Mouse (Mus musculus) intestine, embryonic 15.5 days (tissue): Measurements from ENCODE around the gene Mrpl48. TPM values are rescaled to one million over a fixed set of nuclear protein-coding genes. Genes with fewer than 3 reads are reported as not detected.

Experiments used
- ATAC-seq: fragments of 200-750 bp; cut with Nextera tagmentation; 2 replicates; pipeline ENCODE4 v1.8.0; 2017; ENCODE audit warnings: moderate TSS enrichment, moderate library complexity
- H3K27ac ChIP-seq: fragments of 300-500 bp; sonication (generic); 2 replicates; pipeline ENCODE4 v1.5.1; 2015; ENCODE audit warnings: mild to moderate bottlenecking, inconsistent platforms
- H3K27me3 ChIP-seq: fragments of 300-500 bp; sonication (generic); replicated peaks from 2 replicates; pipeline ENCODE4 v1.6.1; 2015; ENCODE audit warnings: inconsistent platforms
- H3K36me3 ChIP-seq: fragments of 300-500 bp; sonication (generic); 2 replicates; pipeline ENCODE4 v1.6.1; 2015; ENCODE audit warnings: inconsistent platforms
- H3K4me1 ChIP-seq: fragments of 300-500 bp; sonication (generic); replicated peaks from 2 replicates; pipeline ENCODE4 v1.6.1; 2015; ENCODE audit warnings: inconsistent platforms
- H3K4me2 ChIP-seq: fragments of 300-500 bp; sonication (generic); replicated peaks from 2 replicates; pipeline ENCODE4 v1.6.1; 2015; ENCODE audit warnings: mild to moderate bottlenecking, inconsistent platforms
- H3K4me3 ChIP-seq: fragments of 300-500 bp; sonication (generic); replicated peaks from 2 replicates; pipeline ENCODE4 v1.5.1; 2015; ENCODE audit warnings: inconsistent platforms
- H3K9ac ChIP-seq: fragments of 300-500 bp; sonication (generic); 2 replicates; pipeline ENCODE4 v1.6.1; 2015; ENCODE audit warnings: inconsistent platforms
- H3K9me3 ChIP-seq: fragments of 300-500 bp; sonication (generic); 2 replicates; pipeline ENCODE4 v1.6.1; 2016; ENCODE audit warnings: inconsistent platforms
- WGBS: fragments of 180-500 bp; shearing (Covaris S2); methylation state at CpG from one replicate; pipeline ENCODE4 v1.1.7; 2015; 5-methylcytosine and 5-hydroxymethylcytosine counted together
- polyA plus RNA-seq: library from polyadenylated mRNA; unstranded; fragments of >200 nt; fragmentation: Nextera tagmentation; extraction: Ambion mirVana; gene quantifications from 2 replicates; pipeline ENCODE4 v1.2.1, GENCODE M21; 2015

The Mrpl48 gene
- polyA plus RNA-seq, 1 experiment from 2014 or later = 87.9 TPM

DNA sequence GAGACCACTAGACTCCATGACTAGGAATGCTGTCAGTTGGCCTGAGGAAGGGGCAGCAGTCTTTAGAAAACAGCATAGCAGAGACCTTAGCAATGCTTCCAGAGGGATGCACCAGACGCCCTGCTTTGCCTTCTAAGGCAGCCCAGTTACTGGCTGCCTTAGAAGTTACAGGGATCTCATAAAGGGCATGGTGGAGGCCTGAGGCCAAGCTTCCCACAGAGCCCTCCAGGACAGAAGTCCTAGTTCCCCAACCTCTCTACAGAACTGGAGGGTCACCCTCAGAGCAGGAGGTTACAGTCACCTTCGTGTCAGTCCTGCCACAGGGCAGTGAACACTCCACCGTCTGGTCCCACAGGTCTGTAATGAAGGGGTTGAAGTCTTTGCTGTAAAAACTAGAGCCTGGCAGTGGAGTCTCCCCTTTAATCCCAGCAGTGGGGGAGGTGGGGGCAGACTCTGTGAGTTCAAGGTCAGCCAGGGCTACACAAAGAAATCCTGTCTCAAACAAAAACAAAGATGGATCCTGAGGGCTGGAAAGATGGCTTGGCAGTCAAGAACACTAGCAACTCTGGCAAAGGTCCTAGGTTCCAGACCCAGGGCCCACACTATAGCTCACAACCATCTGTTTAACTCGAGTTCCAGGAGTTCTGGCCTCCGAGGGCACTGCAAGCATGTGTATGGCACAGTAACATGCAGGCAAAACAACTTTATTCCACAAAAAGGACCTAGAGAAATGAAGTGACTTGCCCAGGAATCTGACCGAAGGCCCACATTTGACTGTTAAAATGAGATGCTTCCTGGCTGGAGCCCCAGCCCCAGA, 106.9 kb downstream of the Mrpl48 start:
- 0 out of 2 replicates have a peak, but pooled peaks have one; percentile 26 for ATAC-seq
- 70% methylated on average over 6 of the region's 6 CpGs for WGBS
- Histone ChIP-seq H3K4me2 (no peak overlapping the region), H3K9me3 (no peaks in the 10 kb centered on the region), H3K27ac (no peak overlapping the region), H3K4me1 (peaks cover 4% of the 10 kb centered on the region), H3K27me3 (no peaks in the 10 kb centered on the region), H3K36me3 (peaks cover 27% of the 10 kb centered on the region), H3K9ac (no peak overlapping the region), H3K4me3 (no peak overlapping the region)

DNA sequence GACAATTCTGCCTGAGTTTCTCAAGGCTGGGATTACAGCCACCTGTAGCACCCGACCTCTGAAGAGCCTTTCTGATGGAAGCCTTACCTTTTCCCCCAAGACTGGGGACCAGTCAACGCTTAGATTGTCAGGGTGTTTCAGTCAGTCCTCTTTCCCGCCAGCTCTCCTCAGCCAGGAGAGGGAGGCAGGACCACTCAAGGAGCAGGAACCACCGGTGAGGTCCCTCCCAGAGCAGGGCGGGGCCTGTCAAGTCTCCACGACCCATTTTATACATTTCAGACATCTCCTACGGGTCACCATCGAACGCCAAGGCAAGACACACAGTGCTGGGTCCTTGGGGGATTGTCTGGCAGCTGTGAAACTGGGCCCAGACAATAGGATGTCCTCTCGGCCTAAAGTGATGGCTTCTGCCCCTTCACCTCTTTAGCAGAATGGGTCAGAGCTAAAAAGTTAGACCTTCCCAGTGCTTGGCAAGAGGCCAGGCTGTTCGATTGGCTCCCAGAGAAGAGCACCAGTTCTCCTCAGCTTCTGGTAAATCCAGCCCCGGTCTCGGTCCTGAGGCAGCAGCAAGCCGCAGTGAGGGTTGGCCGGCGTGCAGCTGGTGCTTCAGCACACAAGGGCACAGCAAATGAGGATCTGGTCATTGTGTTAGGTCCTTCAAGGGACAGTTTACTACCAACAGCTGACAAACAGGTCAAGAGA, 107.7 kb downstream of the Mrpl48 start:
- Histone ChIP-seq H3K27ac (no peak overlapping the region), H3K4me3 (no peak overlapping the region), H3K9ac (no peak overlapping the region), H3K27me3 (no peaks in the 10 kb centered on the region), H3K9me3 (no peaks in the 10 kb centered on the region), H3K4me2 (no peak overlapping the region), H3K36me3 (peaks cover 27% of the 10 kb centered on the region), H3K4me1 (peaks cover 11% of the 10 kb centered on the region)
- WGBS = 63% methylated on average over 16 of the region's 16 CpGs
- ATAC-seq = no peak

DNA sequence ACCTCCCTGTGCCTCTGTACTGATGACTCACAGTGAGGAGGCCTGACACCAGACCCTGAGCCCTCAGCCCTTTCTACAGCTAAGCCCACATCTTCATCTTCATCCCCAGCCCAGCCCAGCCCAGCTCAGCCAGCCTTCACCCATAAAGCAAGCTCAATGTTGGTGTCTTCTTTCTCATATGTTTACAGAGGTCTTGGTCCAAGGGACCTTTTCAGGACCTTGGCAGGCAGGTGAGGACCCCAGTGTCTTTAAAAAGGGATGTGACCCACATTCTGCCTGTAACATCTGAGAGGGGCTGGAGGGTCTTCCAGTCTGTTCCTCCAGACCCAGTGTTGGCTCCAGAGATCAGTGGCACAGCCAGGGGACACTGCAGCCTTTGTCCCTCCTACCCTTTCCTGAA, 108.6 kb downstream of the Mrpl48 start:
- ATAC-seq = no peak
- Histone ChIP-seq H3K4me2 (no peak overlapping the region), H3K9me3 (no peaks in the 10 kb centered on the region), H3K4me3 (no peak overlapping the region), H3K9ac (no peak overlapping the region), H3K4me1 (peaks cover 18% of the 10 kb centered on the region), H3K27me3 (no peaks in the 10 kb centered on the region), H3K27ac (no peak overlapping the region), H3K36me3 (peaks cover 27% of the 10 kb centered on the region)

DNA sequence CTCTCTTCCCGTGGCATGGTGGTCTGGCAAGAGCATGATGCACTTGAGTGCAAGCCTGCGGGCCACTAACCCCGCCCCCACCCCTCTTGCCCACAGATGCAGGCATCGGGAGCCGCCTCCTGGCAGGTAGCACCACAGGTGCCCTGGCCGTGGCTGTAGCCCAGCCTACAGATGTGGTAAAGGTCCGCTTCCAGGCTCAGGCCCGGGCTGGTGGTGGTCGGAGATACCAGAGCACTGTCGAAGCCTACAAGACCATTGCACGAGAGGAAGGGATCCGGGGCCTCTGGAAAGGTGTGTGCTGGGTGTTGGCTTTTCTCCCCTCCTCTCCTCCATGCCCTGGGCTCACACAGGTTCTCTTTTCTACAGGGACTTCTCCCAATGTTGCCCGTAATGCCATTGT, 110.1 kb downstream of the Mrpl48 start:
- no peak for ATAC-seq
- Histone ChIP-seq H3K4me1 (peaks cover 28% of the 10 kb centered on the region), H3K4me2 (no peak overlapping the region), H3K4me3 (no peak overlapping the region), H3K9me3 (no peaks in the 10 kb centered on the region), H3K36me3 (peaks cover 27% of the 10 kb centered on the region), H3K9ac (no peak overlapping the region), H3K27me3 (no peaks in the 10 kb centered on the region), H3K27ac (no peak overlapping the region)
- WGBS = 91% methylated on average over 13 of the region's 13 CpGs

DNA sequence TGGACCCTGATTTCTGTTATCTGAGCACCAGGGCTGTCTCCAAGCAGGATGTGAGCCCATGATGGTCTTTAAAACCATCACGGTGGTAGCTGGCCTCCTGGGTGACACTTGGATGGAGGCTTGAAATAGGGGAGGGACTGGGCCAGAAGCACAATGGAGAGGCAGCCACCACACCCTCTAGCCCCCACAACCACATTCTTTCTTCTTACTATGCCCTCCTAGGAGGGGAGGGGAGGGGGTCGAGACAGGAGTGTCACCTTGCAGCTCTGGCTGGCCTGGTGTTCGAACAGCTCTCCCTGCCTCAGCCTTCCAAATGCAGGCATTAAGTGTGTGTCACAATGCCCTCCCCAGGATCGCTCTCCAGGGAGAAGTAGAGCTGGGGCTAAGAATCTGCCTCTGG, 110.7 kb downstream of the Mrpl48 start:
- Histone ChIP-seq H3K4me3 (no peak overlapping the region), H3K27ac (no peak overlapping the region), H3K4me2 (no peak overlapping the region), H3K4me1 (peaks cover 33% of the 10 kb centered on the region), H3K9ac (no peak overlapping the region), H3K9me3 (no peaks in the 10 kb centered on the region), H3K36me3 (peaks cover 27% of the 10 kb centered on the region), H3K27me3 (no peaks in the 10 kb centered on the region)
- ATAC-seq = no peak
- WGBS = 90% methylated on average over 4 of the region's 4 CpGs

DNA sequence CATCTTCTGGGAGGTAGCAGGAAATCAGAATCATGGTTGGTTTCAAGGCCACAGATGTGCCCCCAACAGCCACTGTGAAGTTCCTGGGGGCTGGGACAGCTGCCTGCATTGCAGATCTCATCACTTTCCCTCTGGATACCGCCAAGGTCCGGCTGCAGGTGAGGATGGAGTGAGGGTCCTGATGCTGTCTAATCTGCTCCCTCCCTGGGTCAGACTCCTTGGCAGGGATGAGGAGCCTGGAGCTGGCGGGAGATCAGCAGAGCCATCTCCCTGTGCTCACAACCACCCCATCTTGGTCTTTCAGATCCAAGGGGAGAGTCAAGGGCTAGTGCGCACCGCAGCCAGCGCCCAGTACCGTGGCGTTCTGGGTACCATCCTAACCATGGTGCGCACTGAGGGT, 111.3 kb downstream of the Mrpl48 start:
- Histone ChIP-seq H3K27ac (0 out of 2 replicates have a peak overlapping the region, but pooled peaks have one; percentile 78), H3K4me1 (peaks cover 34% of the 10 kb centered on the region), H3K9ac (no peak overlapping the region), H3K9me3 (no peaks in the 10 kb centered on the region), H3K4me2 (peak overlapping the region; percentile 90; the same call in 1 of the 2 replicates), H3K4me3 (no peak overlapping the region), H3K27me3 (no peaks in the 10 kb centered on the region), H3K36me3 (peaks cover 27% of the 10 kb centered on the region)
- no peak for ATAC-seq
- WGBS = 97% methylated on average over 9 of the region's 9 CpGs

DNA sequence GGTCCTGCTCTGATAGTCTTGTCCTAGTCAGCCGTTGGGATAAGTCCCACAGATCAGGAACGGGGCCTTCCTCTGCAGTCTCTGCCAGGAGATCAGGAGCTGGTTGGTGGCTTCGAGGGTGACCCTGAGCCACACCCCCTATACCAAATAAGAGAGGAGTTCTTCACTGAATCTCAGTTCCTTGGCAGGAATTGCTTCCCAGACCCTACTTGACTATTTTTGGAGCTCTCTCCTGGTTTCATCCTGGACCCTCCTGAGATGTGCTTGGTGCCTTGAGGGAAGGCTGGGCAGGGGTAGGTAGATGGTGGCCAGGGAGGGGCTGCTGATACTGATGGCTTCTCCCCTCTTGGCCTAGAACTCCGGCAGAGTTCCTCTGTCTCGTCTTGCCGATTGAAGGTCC, 111.7 kb downstream of the Mrpl48 start:
- Histone ChIP-seq H3K27me3 (no peaks in the 10 kb centered on the region), H3K9me3 (no peaks in the 10 kb centered on the region), H3K4me1 (peaks cover 34% of the 10 kb centered on the region), H3K4me3 (no peak overlapping the region), H3K4me2 (peak overlapping the region; percentile 90), H3K9ac (no peak overlapping the region), H3K36me3 (peaks cover 27% of the 10 kb centered on the region), H3K27ac (peak overlapping the region; percentile 78)
- 64% methylated on average over 6 of the region's 6 CpGs for WGBS
- ATAC-seq = no peak

Other genes with a start within 250 kb of the Mrpl48 start
- gene C2cd3, start 236.1 kb downstream of the Mrpl48 start, polyA plus RNA-seq = 13.3 and 15.5 TPM in 2 replicates
- gene Ppme1, start 236.0 kb downstream of the Mrpl48 start, polyA plus RNA-seq = 50.6 and 51.3 TPM in 2 replicates
- not detected in 2 replicates for gene Ucp3, start 135.3 kb downstream of the Mrpl48 start, polyA plus RNA-seq
- gene Ucp2, start 115.0 kb downstream of the Mrpl48 start, polyA plus RNA-seq = 272 and 287 TPM in 2 replicates
- 0.28 and 0.41 TPM in 2 replicates for gene Dnajb13, start 93.3 kb downstream of the Mrpl48 start, polyA plus RNA-seq
- 40.8 and 49.3 TPM in 2 replicates for gene Coa4, start 71.2 kb downstream of the Mrpl48 start, polyA plus RNA-seq
- 105 and 116 TPM in 2 replicates for gene Rab6a, start 891 bp downstream of the Mrpl48 start, polyA plus RNA-seq
- 14.6 and 15.3 TPM in 2 replicates for gene Plekhb1, start 54.1 kb upstream of the Mrpl48 start, polyA plus RNA-seq
- 25.1 and 26.9 TPM in 2 replicates for gene Fam168a, start 98.3 kb upstream of the Mrpl48 start, polyA plus RNA-seq